Mouse (Mus musculus) retina, postnatal 7 days (tissue): ENCODE measurements at regions not wholly inside any gene's neighbourhood (a gene's known extent, or its start where the extent isn't known, plus 50 kb on each side); places are given as distances from the start of the nearest gene placed in this dataset.
"Not testable (repeated sequence)": the region's sequence is repeated elsewhere in the genome, so short reads cannot be mapped to it uniquely, and the experiment has no call there.

Experiments used
- DNase-seq: peaks from one replicate; pipeline ENCODE4 v3.0.0-alpha.2; 2012; ENCODE audit warnings: low read depth, low spot score

- no peak for DNase-seq
Observed at GRCm38 (mm10) chr15:38409168-38409567, 983.8 kb downstream of the 4930447A16Rik start.

GRCm38 (mm10) chr15:38410462-38410861 lies 985.1 kb downstream of the 4930447A16Rik start:
- no peak for DNase-seq

GRCm38 (mm10) chr15:38412481-38412880 lies 987.1 kb downstream of the 4930447A16Rik start:
- DNase-seq, result no peak

GRCm38 (mm10) chr15:38413329-38413728 lies 988.0 kb downstream of the 4930447A16Rik start:
- DNase-seq, result no peak

- no peak for DNase-seq
Observed at GRCm38 (mm10) chr15:38414318-38415090, 989.1 kb downstream of the 4930447A16Rik start.

- no peak for DNase-seq
Observed at GRCm38 (mm10) chr15:38415091-38415486, 989.7 kb downstream of the 4930447A16Rik start.

- DNase-seq, result no peak
Observed at GRCm38 (mm10) chr15:38419621-38420020, 994.3 kb downstream of the 4930447A16Rik start.

GRCm38 (mm10) chr15:38420784-38421183 lies 995.4 kb downstream of the 4930447A16Rik start:
- no peak for DNase-seq

GRCm38 (mm10) chr15:38422741-38423140 lies 997.4 kb downstream of the 4930447A16Rik start:
- no peak for DNase-seq

- no peak for DNase-seq
Observed at GRCm38 (mm10) chr15:38425506-38425905, 1000.2 kb downstream of the 4930447A16Rik start.

- DNase-seq, result no peak
Observed at GRCm38 (mm10) chr15:38427966-38428365, 1002.6 kb downstream of the 4930447A16Rik start.

- no peak for DNase-seq
Observed at GRCm38 (mm10) chr15:38431668-38432067, 1006.3 kb downstream of the 4930447A16Rik start.

GRCm38 (mm10) chr15:38433386-38433785 lies 1008.0 kb downstream of the 4930447A16Rik start:
- DNase-seq, result no peak

GRCm38 (mm10) chr15:38434239-38434638 lies 1008.9 kb downstream of the 4930447A16Rik start:
- not testable (repeated sequence) for DNase-seq
